Mouse (Mus musculus) spleen, postnatal 14 days (tissue): ENCODE measurements around the gene Pawr.

Source experiments
- DNase-seq, 2 experiments: peaks; one replicate each; pipeline ENCODE4 v3.0.0; 2021 to 2022; ENCODE audit warnings: low spot score in 2 of 2

Gene Pawr

DNA sequence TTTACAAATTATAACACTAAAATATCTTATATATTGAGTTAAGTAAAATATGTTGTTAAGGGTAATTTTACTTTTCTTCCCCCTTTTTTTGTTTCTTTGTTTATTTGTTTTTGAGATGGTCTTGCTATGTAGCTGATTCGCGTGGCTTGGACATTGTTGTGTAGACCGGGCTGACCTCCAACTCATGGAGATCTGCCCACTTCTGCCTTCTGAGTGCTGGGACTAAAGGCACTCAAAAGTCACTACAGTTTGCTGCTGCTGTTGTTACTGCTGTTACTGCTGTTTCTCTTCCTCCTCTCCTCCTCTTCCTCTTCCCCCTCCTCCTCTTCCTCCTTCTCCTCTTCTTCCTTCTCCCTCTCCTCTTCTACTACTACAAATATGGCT lies 23.5 kb downstream of the Pawr start:
- DNase-seq: no peak

DNA sequence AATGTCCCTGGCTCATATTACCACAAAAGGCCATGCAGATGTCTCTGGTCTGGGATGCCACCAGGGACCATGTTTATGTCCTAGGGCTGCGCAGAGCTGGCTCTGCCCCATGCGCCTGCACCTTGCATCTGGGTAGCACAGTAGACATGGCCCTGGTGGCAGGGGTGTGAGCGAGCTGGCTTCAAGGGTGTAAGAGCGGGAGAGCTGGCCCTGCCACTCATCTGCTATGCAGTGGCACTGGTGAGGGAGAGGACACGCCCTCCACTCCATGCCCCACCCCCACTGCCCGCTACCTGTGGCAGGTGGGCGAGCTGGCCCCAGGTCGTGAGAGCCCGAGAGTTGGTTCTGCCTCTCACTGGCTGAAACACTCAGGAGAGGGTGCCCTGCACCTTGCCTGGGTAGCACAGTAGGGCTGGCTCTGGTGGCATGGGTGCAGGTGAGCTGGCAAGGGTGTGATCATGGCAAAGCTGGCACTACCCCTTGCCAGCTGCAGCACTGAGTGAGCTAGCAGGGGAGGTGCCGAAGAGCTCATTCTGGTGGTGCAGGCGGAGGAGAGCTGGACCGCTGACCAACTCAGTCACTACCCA lies 24.8 kb downstream of the Pawr start:
- no peak for DNase-seq

DNA sequence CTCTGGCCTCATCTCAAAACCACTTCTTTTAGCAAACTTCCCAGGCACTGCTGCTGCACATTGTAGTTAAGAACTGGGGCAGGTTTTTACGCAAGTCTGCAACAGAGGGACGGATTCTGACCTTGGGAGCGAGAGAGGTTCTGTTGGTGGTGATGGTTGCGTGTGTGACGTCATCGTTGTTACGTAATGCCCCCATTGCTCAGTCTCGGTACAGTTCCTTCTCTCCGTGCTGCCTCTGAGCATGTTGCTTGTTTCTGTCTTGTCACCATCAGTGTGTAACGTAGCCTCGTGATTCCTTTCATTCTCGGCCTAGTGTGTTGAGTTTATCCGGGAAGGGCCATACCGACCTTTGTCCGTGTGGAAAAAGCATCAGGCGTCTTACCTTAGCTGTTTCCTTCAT lies 28.1 kb downstream of the Pawr start:
- DNase-seq: no peak

DNA sequence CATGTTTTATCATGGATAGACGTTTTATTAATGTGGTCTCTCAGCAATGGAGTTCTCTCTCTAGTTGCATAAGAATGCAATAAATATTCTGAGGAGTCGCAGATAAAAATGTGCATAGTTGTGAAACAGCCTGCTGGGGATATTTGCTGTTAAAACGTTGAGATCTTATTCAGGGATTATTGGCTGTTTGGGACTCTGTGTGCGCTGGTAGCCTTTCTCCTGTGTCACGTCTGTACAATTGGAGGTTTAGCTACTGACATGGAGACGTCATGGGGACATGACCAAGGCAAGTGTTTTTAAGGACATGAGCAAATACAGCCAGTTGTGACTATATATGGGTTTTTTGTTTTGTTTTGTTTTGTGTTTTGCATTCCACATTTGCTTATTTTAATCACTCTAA lies 28.9 kb downstream of the Pawr start:
- DNase-seq: no peak

DNA sequence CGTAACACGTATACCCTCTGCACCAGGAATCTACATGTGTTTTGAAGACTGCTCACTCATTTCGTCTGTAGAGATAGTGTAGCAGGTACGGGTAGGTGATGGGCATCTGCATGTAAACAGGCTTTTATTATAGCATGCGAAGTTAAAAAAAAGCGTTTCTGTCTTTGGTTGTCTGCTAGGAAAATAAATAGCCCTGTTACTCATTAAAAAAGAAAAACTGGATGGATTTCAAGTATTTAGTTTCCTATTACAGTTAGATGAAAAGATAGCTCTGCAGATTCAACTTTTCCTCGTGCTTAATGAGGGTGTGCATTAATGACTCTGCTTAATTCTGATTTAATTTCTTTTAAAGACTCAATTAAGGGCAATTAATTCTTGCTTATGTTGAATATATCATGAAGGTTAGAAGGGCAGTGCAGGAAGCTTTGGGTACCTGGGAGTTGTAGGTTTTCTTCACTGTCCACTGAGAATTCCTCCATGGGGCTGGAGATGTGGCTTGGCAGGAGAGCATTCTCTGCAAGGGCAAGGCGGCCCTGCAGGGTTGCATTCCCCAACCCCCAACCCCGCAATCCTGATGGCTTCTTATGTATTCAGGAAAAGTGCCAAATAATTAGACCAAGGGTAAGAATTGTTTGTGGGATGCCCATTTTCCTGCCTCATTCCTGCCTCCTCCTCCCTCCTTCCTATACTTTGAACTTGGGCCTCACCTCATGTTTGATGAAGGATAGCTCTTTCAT lies 29.7 kb downstream of the Pawr start:
- DNase-seq: no peak

DNA sequence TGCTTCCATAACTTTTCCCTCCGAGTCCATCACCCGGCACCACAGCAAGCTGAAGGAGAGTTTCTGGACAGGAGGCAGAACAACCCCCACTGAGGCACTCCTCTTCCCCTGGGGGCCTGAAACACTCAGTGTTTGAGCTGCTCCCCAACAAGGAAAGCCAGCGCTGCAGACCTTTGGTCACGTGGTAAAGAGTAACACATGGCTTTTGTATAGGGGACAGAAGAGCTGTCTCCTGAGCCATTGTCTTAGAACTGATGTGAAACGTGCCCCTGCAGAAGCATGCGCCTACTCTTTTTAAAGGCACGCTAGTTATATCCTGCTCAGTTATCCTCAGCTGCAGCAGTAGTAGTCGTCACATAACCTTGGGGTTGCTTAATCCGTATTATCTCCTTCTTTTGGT lies 32.0 kb downstream of the Pawr start:
- DNase-seq: no peak

DNA sequence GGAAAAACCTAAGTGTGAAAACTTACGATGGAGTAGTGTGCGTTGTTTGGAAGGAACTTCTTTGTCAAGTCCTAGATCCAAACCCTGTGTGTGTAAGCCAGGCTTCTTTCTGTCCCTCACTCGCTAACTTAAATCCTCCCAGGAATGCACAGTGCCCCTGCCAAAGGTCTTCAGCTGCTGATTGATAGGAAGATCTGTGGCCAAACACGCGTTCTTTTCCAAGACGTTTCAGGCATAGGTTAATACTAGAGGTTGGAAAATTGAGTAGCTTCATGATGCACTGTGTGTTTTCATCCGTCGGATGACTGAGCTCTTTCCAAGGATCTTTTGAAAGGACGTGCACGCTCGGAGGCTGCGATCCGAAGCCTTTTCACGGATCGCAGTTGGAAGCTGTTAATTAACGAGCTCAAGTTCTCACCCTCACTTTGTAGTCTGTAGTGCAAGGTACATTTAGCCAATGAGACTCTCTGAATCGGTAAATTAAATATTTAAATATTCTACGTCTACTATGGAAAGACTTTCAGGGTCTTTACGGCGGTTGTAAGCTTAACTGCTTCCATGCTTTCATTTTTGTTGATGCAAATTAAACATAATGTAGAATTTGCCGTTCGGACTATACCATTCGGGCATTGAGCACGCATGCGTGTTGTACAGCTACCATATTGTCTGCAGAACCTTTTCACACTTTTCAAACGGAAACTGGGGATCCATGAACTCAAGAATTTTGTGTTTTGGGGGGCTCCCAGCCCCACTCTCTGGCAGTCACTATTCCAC lies 33.2 kb downstream of the Pawr start:
- no peak for DNase-seq

DNA sequence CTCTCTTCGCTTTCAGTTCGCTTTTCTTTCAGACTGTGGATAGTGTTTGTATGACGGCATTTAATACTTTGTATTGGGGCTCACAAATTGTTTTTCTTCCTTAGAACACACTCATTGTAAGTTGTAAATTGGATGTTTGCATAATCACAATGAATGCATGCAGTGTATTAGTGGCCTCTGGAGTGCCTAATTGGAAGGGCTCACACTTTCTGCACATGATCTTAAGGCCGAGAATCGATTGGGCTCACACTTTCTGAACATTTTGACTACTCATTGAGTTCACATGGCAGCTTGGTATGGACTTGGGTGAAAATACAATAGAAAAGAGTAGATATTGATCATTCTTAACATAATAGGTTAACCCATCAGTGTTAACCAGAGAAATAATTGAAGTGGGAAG lies 34.3 kb downstream of the Pawr start:
- no peak for DNase-seq

DNA sequence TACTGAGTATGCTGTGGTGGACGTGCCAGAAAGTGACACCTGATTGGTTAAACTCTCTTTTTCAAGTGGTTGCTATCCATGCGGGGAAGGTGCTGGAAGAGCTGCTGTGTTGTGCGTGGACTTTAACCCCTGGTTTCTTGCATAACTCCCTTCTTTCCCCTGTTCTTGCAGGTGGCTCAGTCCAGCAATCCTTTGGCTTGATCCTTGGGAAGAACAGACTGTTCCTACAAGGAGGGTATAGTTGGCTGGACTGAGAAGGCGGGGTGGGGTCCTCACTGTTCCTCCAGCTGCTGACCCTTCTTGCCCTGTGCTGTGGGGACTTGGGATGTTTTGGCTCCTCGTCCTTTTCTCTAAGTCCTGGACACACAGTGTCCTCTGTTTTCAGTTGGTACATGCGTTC lies 36.4 kb downstream of the Pawr start:
- no peak for DNase-seq

DNA sequence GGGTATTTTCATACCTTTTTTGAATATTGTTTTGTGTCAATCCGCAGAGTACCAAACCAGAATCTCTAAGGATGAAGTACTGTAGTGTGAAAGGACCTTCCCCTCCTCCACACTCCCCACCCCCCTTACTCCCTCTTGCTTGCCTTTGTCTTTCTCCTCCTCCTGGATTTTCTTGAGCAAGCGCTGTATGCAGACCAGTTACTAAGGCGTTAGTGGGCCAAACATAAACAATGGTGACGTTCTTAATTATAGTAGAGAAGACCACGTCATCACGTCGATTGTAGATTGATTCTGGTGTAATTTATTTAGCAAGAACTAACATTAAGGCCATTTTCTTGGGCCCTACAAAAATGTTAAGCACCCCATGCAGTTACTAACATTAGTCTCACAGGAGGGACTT lies 40.3 kb downstream of the Pawr start:
- no peak for DNase-seq

DNA sequence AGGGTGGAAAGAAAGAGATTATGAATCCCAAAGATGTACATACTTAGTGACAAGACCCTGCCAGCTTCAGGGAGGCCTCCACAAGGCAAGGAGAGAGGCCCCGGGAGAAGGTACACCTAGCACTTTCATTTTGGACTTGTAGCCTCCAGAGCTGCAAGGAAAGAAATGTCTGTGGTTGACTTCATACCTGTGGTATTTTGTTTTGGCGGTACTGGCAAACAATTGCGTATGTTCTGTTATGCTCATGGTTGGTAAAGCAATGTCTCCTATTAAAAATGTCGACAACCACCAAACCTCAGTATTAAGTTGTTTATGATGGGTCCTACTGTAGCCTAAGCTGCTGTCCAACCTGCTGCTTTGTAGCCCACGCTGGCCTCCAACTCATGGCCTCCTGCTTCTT lies 40.9 kb downstream of the Pawr start:
- no peak for DNase-seq

DNA sequence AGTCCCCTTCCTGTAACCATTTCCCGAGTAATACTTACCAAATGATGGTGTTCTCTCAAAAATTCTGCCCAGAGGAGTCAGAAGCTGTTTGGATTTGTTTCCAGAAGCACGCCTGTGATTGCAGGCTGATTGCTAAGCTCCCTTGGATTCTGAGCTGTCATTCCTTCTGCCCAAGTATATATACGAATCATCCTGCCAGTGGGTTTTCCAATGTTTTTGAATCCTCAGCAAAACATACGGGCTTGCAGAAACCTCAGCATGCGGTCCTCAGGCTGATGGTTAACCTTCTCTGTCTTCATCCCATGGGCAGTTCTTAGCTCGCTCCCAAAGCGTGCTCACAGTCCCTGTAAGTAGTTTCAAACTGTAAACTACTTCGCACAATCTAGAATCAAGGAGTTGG lies 43.9 kb downstream of the Pawr start:
- no peak for DNase-seq

DNA sequence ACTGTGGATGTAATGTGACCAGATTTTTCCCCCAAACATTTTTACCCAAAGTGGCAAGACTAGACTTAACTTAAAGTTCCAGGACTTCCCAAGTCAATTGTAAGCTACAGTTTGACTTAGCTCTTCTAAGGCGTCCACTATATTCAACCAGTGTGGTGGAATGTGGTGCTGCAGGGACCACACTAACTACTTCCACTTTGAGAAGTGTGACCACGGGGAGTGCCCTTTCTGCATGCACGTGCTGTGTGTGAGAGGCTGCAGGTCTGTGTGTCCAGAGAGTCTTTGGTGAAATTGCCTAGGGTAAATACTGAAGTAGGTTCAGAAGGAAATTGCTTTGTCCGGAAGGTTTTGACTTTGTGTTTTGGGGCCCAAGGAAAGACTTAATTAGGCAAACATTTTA lies 44.4 kb downstream of the Pawr start:
- DNase-seq: no peak

DNA sequence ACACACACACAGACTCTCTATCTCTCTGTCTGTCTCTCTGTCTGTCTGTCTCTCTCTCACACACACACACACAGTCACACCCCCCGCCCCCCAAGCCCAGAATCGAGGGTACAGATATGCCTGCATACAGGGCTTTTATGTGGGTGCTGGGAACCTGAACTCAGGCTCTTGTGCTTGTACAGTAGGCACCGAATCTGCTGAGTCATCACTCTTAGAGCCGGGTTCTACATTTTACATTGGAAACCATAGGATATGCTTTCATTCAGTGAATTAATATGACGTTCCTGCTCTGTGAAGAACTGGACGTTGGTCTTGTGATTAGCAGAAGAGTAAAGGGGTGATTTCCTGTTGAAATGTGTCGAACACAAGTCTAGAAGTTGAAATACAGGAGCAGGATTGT lies 45.4 kb downstream of the Pawr start:
- DNase-seq: no peak

DNA sequence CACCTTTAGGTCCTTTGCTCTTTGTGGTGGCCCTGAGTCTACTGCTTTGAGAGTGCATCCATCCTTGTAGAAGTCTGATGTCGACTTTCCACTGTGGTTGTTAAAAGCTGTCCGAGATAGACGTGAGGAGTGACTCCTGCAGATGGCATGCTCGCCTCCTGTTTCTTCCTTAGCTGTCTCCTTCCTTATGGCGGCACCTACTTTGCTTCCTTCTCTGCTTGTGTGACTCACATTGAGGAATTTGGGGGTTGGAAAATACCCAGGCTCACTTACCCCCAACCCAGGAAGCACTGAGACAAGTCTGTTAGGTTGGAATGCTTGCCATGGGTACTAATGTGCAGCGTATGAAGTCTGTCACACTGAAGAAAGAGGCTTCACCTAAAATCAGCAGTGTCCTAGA lies 46.1 kb downstream of the Pawr start:
- DNase-seq: no peak

DNA sequence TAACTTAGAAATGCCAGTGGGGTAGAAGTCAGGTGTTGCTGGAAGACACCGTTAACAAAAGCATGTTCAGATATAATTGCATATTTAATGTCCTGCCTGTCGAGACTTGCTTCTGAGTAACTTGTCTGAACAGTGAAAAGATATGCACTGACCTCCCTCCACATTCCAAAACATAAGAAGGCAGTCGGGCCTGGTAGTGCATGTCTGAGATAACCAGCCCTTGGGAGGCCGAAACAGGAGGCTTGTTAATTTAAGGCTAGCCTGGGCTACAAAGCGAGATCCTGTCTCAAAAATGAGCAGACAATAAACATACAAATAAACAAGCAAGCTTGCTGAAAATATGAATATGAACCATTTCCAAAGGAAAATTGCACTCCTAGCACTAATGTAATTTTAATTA lies 46.6 kb downstream of the Pawr start:
- DNase-seq: no peak

DNA sequence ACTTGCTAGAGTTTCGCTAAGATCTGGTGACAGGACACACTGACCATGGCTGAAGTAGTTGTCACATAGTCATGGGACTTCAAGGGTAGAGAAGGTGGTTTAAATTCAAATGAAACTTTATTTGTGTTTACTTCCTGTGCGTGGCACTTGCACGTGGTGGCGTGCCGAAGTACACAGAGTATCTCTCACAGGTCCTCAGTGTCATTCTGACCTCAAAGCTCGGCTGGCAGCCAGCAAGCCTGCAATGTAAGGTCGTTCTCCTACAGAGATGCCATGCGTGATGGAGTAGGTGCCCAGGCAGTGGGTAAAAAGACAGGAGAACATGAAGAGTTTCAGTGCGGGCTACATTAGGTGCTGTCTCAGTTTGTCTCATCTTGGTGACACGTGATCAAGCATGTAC lies 48.8 kb downstream of the Pawr start:
- DNase-seq: no peak

DNA sequence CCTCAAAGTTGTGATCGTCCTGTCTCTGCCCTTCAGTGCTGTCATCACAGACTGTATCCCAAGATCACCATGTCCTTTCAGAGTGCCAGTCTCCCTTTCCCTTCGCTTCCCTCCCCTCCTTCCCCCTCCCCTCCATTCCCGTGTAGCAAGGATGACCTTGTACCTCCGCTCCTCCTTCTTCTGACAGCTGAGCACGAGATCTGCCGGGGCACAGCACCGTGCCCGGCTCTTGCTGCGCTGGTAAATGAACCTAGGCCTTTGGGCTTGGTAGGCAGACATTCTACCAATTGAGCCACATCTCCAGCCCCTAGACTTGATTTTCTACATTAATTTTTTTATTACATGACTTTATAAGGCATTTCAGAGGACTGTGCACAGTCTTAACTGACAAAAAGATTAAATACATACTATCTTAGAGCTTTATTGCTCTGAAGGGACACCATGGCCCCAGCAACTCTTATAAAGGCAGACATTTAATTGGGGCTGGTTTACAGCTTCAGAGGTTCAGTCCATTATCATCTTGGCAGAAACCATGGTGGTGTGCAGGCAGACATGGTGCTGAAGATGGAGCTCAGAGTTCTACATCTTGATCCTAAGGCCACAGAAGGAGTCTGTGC lies 52.3 kb downstream of the Pawr start:
- no peak for DNase-seq

DNA sequence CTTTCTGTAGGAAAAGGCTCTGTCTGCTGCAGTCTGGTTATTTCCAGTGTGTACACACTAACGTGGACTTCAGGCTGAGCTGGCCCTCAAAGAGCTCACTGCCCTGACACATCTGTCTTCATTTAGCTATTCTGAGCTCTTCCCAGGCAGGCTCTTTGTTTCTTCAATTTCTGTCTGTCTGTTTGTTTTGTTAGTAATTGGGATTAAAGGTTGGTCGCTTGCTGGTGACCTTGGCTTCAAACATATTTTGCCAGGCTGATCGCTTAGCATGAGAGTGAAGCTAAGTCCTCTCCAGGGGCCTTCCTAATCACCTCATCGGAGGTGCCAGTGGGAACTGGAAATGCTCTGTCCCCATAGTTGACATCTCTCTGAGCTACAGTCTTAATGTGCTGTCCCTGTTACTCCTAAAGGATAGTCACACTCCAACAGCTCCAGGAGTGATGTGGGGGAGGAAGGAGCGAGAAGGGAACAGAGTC lies 53.6 kb downstream of the Pawr start:
- DNase-seq: no peak

DNA sequence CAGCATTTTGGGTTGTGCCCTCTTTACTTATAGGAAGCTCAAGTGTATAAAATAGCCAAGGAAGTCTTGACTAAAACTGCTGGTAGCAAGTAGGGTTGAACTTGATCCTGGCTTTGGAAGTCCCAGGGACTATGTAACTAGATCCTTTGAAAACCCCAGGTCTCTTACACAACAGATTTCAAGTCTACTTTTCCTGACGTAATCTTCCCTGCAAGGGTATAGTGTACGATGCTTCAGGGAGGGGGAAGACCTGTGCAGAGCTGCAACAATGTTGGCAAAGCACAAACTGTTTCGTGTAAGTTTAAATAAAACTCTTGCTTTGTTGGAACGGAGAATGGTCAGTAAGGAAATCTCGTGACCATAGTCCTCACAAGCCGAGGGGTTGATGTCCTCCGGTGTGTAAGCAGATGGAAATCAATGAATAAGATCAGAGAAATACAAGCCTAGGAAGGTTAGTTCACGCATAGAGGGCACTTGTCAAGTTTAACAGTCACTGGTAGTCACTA lies 56.5 kb downstream of the Pawr start:
- no peak for DNase-seq

DNA sequence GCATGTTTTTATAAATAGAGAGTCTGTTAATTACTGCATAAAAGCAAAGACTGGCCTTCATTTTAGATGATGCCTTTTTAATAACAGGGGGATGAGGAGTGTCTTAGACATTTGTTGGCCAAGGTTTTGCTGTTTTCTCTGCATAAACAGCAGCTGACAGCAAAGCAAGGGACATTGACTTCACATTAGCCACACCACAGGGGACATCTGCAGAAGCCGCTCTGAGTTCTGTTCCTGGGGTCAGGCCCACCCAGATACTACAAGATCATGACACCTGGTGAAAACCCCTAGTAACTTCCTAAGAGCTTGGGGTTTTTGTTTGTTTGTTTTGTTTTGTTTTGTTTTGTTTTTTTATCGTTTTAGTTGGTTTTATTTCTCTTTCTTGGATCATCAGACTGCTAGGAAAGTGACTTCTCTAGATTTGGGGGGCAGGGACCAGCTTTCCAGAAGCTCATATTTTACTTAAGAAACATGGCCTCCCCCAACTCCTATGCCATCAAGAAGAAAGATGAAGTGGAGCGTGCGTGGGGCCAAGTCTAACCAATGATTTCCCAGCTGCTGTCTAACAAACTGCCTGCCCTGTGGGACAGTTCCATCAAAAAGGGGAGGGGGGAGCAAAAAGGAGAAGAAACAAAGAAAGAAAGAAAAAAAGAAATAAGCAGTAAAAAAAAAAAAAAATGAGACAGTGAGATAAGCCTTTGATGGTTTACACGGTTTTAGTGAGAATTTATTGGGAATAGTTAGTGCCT lies 57.4 kb downstream of the Pawr start:
- DNase-seq: no peak

DNA sequence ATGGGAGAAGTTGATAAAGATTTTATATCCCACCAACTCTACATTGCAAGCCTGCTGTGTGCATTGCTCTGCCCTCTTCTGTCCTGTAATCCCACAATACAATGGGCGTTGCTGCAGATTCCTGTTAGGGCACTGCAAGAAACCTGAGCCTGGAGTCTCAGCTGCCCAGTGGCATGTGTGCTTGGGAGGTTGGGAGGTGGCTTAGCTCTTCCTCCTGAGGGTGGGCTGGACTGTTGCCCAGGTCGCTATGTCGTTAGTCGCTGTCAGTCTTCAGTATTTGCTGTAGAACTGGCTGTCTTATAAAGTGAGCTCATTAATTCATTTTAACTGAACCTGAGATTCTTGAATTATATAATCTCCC lies 58.0 kb downstream of the Pawr start:
- no peak for DNase-seq
